Mouse (Mus musculus): ENCODE data around the gene Clca4b. TPM values are rescaled to one million over a fixed set of nuclear protein-coding genes. Genes with fewer than 3 reads are reported as not detected.

Gene Clca4b
- polyA plus RNA-seq, 1 experiment from 2014 or later = not detected

Other genes with a start within 250 kb of the Clca4b start
- gene Sh3glb1, start 212.2 kb downstream of the Clca4b start, polyA plus RNA-seq (2014; fragmentation: Nextera tagmentation; extraction: Ambion mirVana) = 117 and 123 TPM in 2 replicates
- 0.05 and 0.08 TPM in 2 replicates for gene Clca3a1, start 171.6 kb downstream of the Clca4b start, polyA plus RNA-seq (2014; fragmentation: Nextera tagmentation; extraction: Ambion mirVana)
- not detected in 2 replicates for gene Clca3a2, start 113.0 kb downstream of the Clca4b start, polyA plus RNA-seq (2014; fragmentation: Nextera tagmentation; extraction: Ambion mirVana)
- gene Clca3b, start 83.2 kb downstream of the Clca4b start, polyA plus RNA-seq (2014; fragmentation: Nextera tagmentation; extraction: Ambion mirVana) = not detected in 2 replicates
- not detected in 2 replicates for gene Clca4a, start 42.5 kb upstream of the Clca4b start, polyA plus RNA-seq (2014; fragmentation: Nextera tagmentation; extraction: Ambion mirVana)
- gene Clca1, start 100.2 kb upstream of the Clca4b start, polyA plus RNA-seq (2014; fragmentation: Nextera tagmentation; extraction: Ambion mirVana) = not detected in 2 replicates
- gene Clca2, start 166.9 kb upstream of the Clca4b start, polyA plus RNA-seq (2014; fragmentation: Nextera tagmentation; extraction: Ambion mirVana) = 0.18 and 0.24 TPM in 2 replicates
- 22.1 and 23.7 TPM in 2 replicates for gene Odf2l, start 186.1 kb upstream of the Clca4b start, polyA plus RNA-seq (2014; fragmentation: Nextera tagmentation; extraction: Ambion mirVana)